Mouse (Mus musculus) MEL (cell line): Measurements from ENCODE around the gene Tdrd3. TPM values are rescaled to one million over a fixed set of nuclear protein-coding genes. Genes with fewer than 3 reads are reported as not detected.

Experiments used
- DNase-seq: peaks from one replicate; pipeline ENCODE4 v3.0.0; 2011; ENCODE audit warnings: low read depth, low spot score
- H3K27ac ChIP-seq: 2 replicates; pipeline ENCODE4 v1.5.1; 2012; ENCODE audit warnings: low read depth, mild to moderate bottlenecking, control low read depth, low read length, moderate library complexity; ENCODE audit not compliant: control insufficient read depth
- H3K27me3 ChIP-seq, 2 experiments: fragments of 150-350 bp in 1 of 2; sonication (generic) in 1 of 2; 2 replicates each; pipeline ENCODE4 v1.6.1; 2012; ENCODE audit warnings: low read length in 2 of 2, mild to moderate bottlenecking in 2 of 2, improper control_type of control experiment in 1 of 2, moderate library complexity in 1 of 2; ENCODE audit not compliant: insufficient read depth in 2 of 2, control insufficient read depth in 1 of 2
- H3K36me3 ChIP-seq, 2 experiments: 2 replicates each; pipeline ENCODE4 v1.6.1; 2012 to 2014; ENCODE audit warnings: low read length in 2 of 2, improper control_type of control experiment in 1 of 2, inconsistent platforms in 1 of 2, mild to moderate bottlenecking in 1 of 2; ENCODE audit not compliant: insufficient read depth in 2 of 2, control insufficient read depth in 1 of 2
- H3K4me1 ChIP-seq, 2 experiments: fragments of 150-350 bp in 1 of 2; sonication (generic) in 1 of 2; 2 replicates each; pipeline ENCODE4 v1.6.1; 2012; ENCODE audit warnings: low read length in 2 of 2, improper control_type of control experiment in 1 of 2, mild to moderate bottlenecking in 1 of 2; ENCODE audit not compliant: insufficient read depth in 2 of 2, control insufficient read depth in 1 of 2
- H3K4me3 ChIP-seq, 2 experiments: fragments of 150-350 bp in 1 of 2; sonication (generic) in 1 of 2; 2 replicates each; pipeline ENCODE4 v1.5.1; 2012; ENCODE audit warnings: low read depth in 2 of 2, low read length in 2 of 2, mild to moderate bottlenecking in 2 of 2, moderate library complexity in 2 of 2, control low read depth in 1 of 2, improper control_type of control experiment in 1 of 2; ENCODE audit not compliant: control insufficient read depth in 1 of 2, insufficient read depth in 1 of 2
- H3K79me2 ChIP-seq: 2 replicates; pipeline ENCODE4 v1.6.1; 2012; ENCODE audit warnings: mild to moderate bottlenecking, low read length, moderate library complexity; ENCODE audit not compliant: control insufficient read depth, poor library complexity, insufficient read depth
- H3K9ac ChIP-seq: 2 replicates; pipeline ENCODE4 v1.6.1; 2012; ENCODE audit warnings: low read depth, mild to moderate bottlenecking, control low read depth, low read length, moderate library complexity; ENCODE audit not compliant: control insufficient read depth, poor library complexity, severe bottlenecking
- H3K9me3 ChIP-seq: fragments of 150-350 bp; sonication (generic); replicated peaks from 2 replicates; pipeline ENCODE4 v1.6.1; 2012; ENCODE audit warnings: mild to moderate bottlenecking, low read length, improper control_type of control experiment, moderate library complexity; ENCODE audit not compliant: insufficient read depth
- BHLHE40 ChIP-seq: IDR thresholded peaks from 2 replicates; pipeline ENCODE4 v1.6.1; 2012; ENCODE audit warnings: low read depth, mild to moderate bottlenecking, inconsistent platforms, low read length, improper control_type of control experiment, borderline replicate concordance
- CHD1 ChIP-seq: IDR thresholded peaks from 2 replicates; pipeline ENCODE4 v1.6.1; 2012; ENCODE audit warnings: low read depth, mild to moderate bottlenecking, inconsistent platforms, low read length, improper control_type of control experiment
- CHD2 ChIP-seq: IDR thresholded peaks from 2 replicates; pipeline ENCODE4 v1.6.1; 2011; ENCODE audit warnings: low read length, improper control_type of control experiment
- CTCF ChIP-seq, 3 experiments: IDR thresholded peaks in 2 of 3; conservative IDR thresholded peaks in 1 of 3; 2 replicates each; pipeline ENCODE4 v1.5.1; 2011 to 2012; ENCODE audit warnings: low read length in 3 of 3, low read depth in 2 of 3, mild to moderate bottlenecking in 2 of 3, improper control_type of control experiment in 1 of 3, inconsistent platforms in 1 of 3, mixed read lengths in 1 of 3, moderate library complexity in 1 of 3; ENCODE audit not compliant: control insufficient read depth in 1 of 3, insufficient read depth in 1 of 3, poor library complexity in 1 of 3, severe bottlenecking in 1 of 3
- GABPA ChIP-seq: IDR thresholded peaks from 2 replicates; pipeline ENCODE4 v1.6.1; 2012; ENCODE audit warnings: low read depth, mild to moderate bottlenecking, inconsistent platforms, low read length, improper control_type of control experiment, moderate library complexity
- MAZ ChIP-seq: IDR thresholded peaks from 2 replicates; pipeline ENCODE4 v1.6.1; 2012; ENCODE audit warnings: low read depth, mild to moderate bottlenecking, inconsistent platforms, low read length, improper control_type of control experiment
- POLR2A ChIP-seq, 2 experiments: IDR thresholded peaks; 2 replicates each; pipeline ENCODE4 v1.6.1; 2011 to 2012; ENCODE audit warnings: low read length in 2 of 2, mild to moderate bottlenecking in 2 of 2, control low read depth in 1 of 2, improper control_type of control experiment in 1 of 2, low read depth in 1 of 2, moderate library complexity in 1 of 2; ENCODE audit not compliant: control insufficient read depth in 1 of 2, insufficient read depth in 1 of 2, poor library complexity in 1 of 2
- SMC3 ChIP-seq: IDR thresholded peaks from 2 replicates; pipeline ENCODE4 v1.6.1; 2011; ENCODE audit warnings: low read depth, low read length, improper control_type of control experiment
- TAL1 ChIP-seq: IDR thresholded peaks from 2 replicates; pipeline ENCODE4 v1.6.1; 2012; ENCODE audit warnings: mild to moderate bottlenecking, inconsistent platforms, low read length, moderate library complexity, mixed read lengths
- TCF12 ChIP-seq: IDR thresholded peaks from 2 replicates; pipeline ENCODE4 v1.6.1; 2014; ENCODE audit warnings: low read depth, mild to moderate bottlenecking, inconsistent platforms, low read length, improper control_type of control experiment, moderate library complexity
- ZNF384 ChIP-seq: IDR thresholded peaks from 2 replicates; pipeline ENCODE4 v1.6.1; 2012; ENCODE audit warnings: low read depth, mild to moderate bottlenecking, inconsistent platforms, low read length, improper control_type of control experiment
- polyA plus RNA-seq, 2 experiments: library from polyadenylated mRNA; stranded (reverse) in 1 of 2; unstranded in 1 of 2; fragments of >175 nt in 1 of 2; fragments of >200 nt in 1 of 2; gene quantifications; 2 replicates each; pipeline versions ENCODE4 v1.2.1 to v1.2.4; 2012; ENCODE audit warnings: low replicate concordance in 2 of 2, low read depth in 1 of 2; ENCODE audit not compliant: insufficient read length in 2 of 2, insufficient read depth in 1 of 2, missing spikeins in 1 of 2
- total RNA-seq: library from RNA; depleted of rRNA; stranded (reverse); fragments of 300-350 nt; gene quantifications from 2 replicates; pipeline ENCODE4 v1.2.3, GENCODE M21; 2012

The Tdrd3 gene
- total and polyA plus RNA-seq, 3 experiments = 22.5 to 22.6 TPM; not detected in 1

DNA sequence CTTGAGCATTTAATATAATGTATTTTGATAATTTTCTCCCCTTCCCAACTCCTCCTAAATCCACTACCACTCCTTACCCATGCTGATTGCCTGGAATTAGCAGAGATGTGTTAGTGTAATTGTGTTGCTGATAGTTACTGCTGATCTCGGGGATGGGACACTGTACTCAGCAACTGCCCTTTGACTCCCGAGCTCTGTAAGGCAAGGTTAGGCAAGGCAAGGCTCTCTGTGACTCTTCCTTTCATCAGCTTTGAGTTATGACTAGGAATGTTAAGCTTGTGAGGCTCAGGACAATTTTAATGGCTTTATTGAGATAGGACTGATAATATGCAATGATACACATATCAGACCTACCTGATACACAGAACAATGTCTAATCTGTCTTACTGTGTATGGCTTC lies 56.3 kb downstream of the Tdrd3 start:
- H3K9ac ChIP-seq = no peak overlapping the region
- H3K79me2 ChIP-seq = no peaks in the 10 kb centered on the region
- no peak for TF ChIP-seq CHD1
- no peak for TF ChIP-seq TAL1
- no peaks in the 10 kb centered on the region for H3K27me3 ChIP-seq
- H3K9me3 ChIP-seq = no peaks in the 10 kb centered on the region
- no peak for DNase-seq
- no peak overlapping the region for H3K4me3 ChIP-seq
- H3K27ac ChIP-seq = no peak overlapping the region
- no peaks in the 10 kb centered on the region for H3K4me1 ChIP-seq
- H3K36me3 ChIP-seq = peaks cover 0 to 14% of the 10 kb centered on the region in 2 experiments; a peak in 2 of 4 replicates

DNA sequence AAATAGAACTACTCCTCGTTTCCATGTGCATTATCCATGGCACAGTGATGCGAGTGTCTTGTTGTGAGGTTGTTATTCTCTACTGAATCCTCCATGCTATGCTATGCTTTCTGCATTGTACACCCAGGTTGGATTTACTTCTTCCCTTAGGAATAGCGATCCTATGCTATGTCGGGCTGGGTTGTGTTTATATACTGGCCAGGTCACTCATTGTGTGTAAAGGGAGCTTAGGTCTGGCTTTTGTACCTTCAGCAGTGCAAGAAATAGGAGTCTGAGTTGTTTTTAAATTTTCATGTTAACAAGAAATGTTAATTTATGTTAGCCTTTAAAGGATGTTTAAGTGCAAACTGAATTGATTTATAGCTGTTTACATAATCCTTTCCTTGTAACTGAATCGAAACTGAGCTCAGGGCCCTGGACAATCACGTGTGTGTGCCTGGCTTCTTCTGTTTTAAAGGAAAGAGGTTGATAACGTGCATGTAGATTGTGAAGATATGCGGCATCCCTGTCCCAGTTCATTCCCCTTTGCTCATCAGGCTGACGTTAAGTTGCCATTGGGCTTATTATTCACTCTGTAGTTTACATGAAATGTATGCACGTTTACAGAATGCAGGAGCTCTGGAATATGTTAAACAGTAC lies 59.4 kb downstream of the Tdrd3 start:
- TF ChIP-seq ZNF384 (no peak), TCF12 (no peak), BHLHE40 (no peak), GABPA (no peak), MAZ (no peak), CHD2 (no peak)
- Histone ChIP-seq H3K9ac (no peak overlapping the region), H3K79me2 (no peaks in the 10 kb centered on the region), H3K9me3 (no peaks in the 10 kb centered on the region), H3K27me3 (no peaks in the 10 kb centered on the region), H3K4me1 (no peaks in the 10 kb centered on the region), H3K4me3 (no peak overlapping the region), H3K27ac (no peak overlapping the region), H3K36me3 (peaks cover 0 to 16% of the 10 kb centered on the region in 2 experiments; a peak in 2 of 4 replicates)
- no peak for DNase-seq

DNA sequence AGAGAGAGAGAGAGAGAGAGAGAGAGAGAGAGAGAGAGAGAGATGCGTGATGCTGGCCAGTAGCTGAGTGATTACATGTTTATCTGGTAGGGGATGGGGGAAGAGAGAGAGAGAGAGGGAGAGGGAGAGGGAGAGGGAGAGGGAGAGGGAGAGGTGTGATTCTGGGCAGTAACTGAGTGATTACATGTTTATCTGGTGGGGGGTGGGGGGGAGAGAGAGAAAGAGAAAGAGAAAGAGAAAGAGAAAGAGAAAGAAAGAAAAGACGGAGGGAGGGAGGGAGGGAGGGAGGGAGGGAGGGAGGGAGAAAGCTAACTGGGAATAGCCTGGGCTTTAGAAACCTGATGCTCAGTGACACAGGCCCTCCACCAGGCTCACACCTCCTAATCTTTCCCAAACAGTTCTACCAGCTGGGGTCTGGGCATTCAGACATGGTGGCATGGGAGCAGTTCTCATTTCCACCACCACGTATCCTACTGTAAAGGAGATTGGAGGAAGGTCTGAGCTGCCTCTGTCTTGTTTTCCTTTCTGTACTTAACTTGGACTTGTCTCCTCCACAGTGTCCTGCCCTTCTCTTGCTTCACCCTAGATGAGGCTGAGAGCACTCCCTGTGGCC lies 62.0 kb downstream of the Tdrd3 start:
- H3K4me3 ChIP-seq = no peak overlapping the region
- no peak overlapping the region for H3K9ac ChIP-seq
- H3K79me2 ChIP-seq = no peaks in the 10 kb centered on the region
- peaks cover 0 to 16% of the 10 kb centered on the region in 2 experiments; a peak in 2 of 4 replicates for H3K36me3 ChIP-seq
- H3K4me1 ChIP-seq = no peaks in the 10 kb centered on the region
- H3K9me3 ChIP-seq = no peaks in the 10 kb centered on the region
- no peak for DNase-seq
- no peaks in the 10 kb centered on the region for H3K27me3 ChIP-seq
- no peak overlapping the region for H3K27ac ChIP-seq
- no peak for TF ChIP-seq SMC3
- no peak for TF ChIP-seq POLR2A (IDR thresholded peaks at IDR 0.05; ENCODE audit: control insufficient read depth in 1 of 2, insufficient read depth in 1 of 2, low read depth in 1 of 2, low read length in 2 of 2, poor library complexity in 1 of 2)
- no peak for TF ChIP-seq CTCF (IDR thresholded peaks at IDR 0.05 in 2 of 3, conservative IDR thresholded peaks at IDR 0.05 in 1 of 3; ENCODE audit: control insufficient read depth in 1 of 3, insufficient read depth in 1 of 3, low read depth in 2 of 3, low read length in 3 of 3, poor library complexity in 1 of 3, severe bottlenecking in 1 of 3)
- no peak for TF ChIP-seq CHD2
